Mouse (Mus musculus) gonadal fat pad, adult 2 months (tissue): ENCODE measurements around the gene Slc26a8. TPM values are rescaled to one million over a fixed set of nuclear protein-coding genes. Genes with fewer than 3 reads are reported as not detected.

Source experiments
- DNase-seq: peaks from one replicate; pipeline ENCODE4 v3.0.0-alpha.2; 2012; ENCODE audit warnings: low read depth
- polyA plus RNA-seq: library from polyadenylated mRNA; depleted of rRNA; stranded (reverse); fragments of >200 nt; gene quantifications from 2 replicates; pipeline ENCODE4 v1.2.3, GENCODE M21; 2012; rRNA removed

Gene Slc26a8
- polyA plus RNA-seq, 1 experiment, result 2.3 TPM

- DNase-seq, result no peak
Observed at GRCm38 (mm10) chr17:28591476-28591875, 98.6 kb downstream of the Slc26a8 start.

GRCm38 (mm10) chr17:28590596-28590995 lies 99.4 kb downstream of the Slc26a8 start:
- DNase-seq, result no peak

- DNase-seq, result no peak
Observed at GRCm38 (mm10) chr17:28588591-28588990, 101.4 kb downstream of the Slc26a8 start.

Other genes starting within 250 kb of the Slc26a8 start
- 133 and 182 TPM in 2 replicates for gene Fkbp5, start 172.7 kb downstream of the Slc26a8 start, polyA plus RNA-seq
- gene Armc12, start 159.4 kb downstream of the Slc26a8 start, polyA plus RNA-seq, result 2.2 and 2.4 TPM in 2 replicates
- 1,738 and 2,096 TPM in 2 replicates for gene Clpsl2, start 140.8 kb downstream of the Slc26a8 start, polyA plus RNA-seq
- gene Clps, start 129.5 kb downstream of the Slc26a8 start, polyA plus RNA-seq, result 1.7 and 8.1 TPM in 2 replicates
- gene Lhfpl5, start 114.6 kb downstream of the Slc26a8 start, polyA plus RNA-seq, result not detected in 2 replicates
- gene Srpk1, start 67.5 kb downstream of the Slc26a8 start, polyA plus RNA-seq, result 20.4 and 22.5 TPM in 2 replicates
- gene Mapk14, start 1.1 kb upstream of the Slc26a8 start, polyA plus RNA-seq, result 72.3 and 73.3 TPM in 2 replicates
- gene AC170998.1, start 35.9 kb upstream of the Slc26a8 start, polyA plus RNA-seq, result 0.50 and 0.57 TPM in 2 replicates
- gene Mapk13, start 79.1 kb upstream of the Slc26a8 start, polyA plus RNA-seq, result 24.3 and 30.1 TPM in 2 replicates
- 33.6 and 35.5 TPM in 2 replicates for gene Brpf3, start 110.9 kb upstream of the Slc26a8 start, polyA plus RNA-seq
- 1.7 and 1.8 TPM in 2 replicates for gene Pnpla1, start 168.2 kb upstream of the Slc26a8 start, polyA plus RNA-seq
- gene 4930539E08Rik, start 225.1 kb upstream of the Slc26a8 start, polyA plus RNA-seq, result 0.28 and 0.30 TPM in 2 replicates